Mouse (Mus musculus): Measurements from ENCODE around the gene Olfr224.

DNA sequence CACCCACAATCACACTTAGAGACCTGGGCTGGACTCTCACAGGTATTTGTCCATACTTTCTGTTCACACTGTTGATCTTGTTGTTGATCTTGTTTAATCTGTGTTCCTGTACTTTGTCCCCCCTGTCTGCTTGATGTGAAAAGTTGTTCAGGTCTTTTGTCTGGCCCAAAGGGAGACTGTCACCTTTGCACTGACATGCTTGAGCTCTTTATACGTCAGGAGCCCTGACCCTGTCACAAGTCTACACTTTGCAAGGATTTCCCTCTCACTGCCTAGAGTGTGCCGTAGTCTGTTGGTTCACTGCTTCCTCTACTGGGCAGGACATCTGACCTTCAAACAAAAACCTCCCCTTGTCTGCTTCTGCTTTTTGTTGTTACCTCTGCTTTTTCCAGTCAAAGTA is 34.3 kb upstream of the Olfr224 start:
- TF ChIP-seq CTCF (IDR thresholded peaks at IDR 0.05; ENCODE audit: borderline replicate concordance, extremely low read depth, insufficient read depth, insufficient read length) (no peak), POLR2A (IDR thresholded peaks at IDR 0.05; ENCODE audit: borderline replicate concordance, extremely low read depth, insufficient read depth, insufficient read length, poor library complexity, severe bottlenecking) (no peak)

All from brain, embryonic 14.5 days (tissue).